Mouse (Mus musculus) myocyte (in vitro differentiated cells): ENCODE measurements around the gene Ccdc65. TPM values are rescaled to one million over a fixed set of nuclear protein-coding genes. Genes with fewer than 3 reads are reported as not detected.

Experiments
- H3K27me3 ChIP-seq: one replicate; pipeline ENCODE4 v1.6.1; 2011; ENCODE audit not compliant: control insufficient read depth, insufficient read depth, insufficient read length
- H3K36me3 ChIP-seq: one replicate; pipeline ENCODE4 v1.6.1; 2011; ENCODE audit not compliant: control insufficient read depth, insufficient read depth
- H3K4me2 ChIP-seq: one replicate; pipeline ENCODE4 v1.6.1; 2011; ENCODE audit warnings: low read depth, control low read depth
- H3K4me3 ChIP-seq: one replicate; pipeline ENCODE4 v1.5.1; 2011; ENCODE audit warnings: mild to moderate bottlenecking, control low read depth, moderate library complexity
- H3K79me2 ChIP-seq: one replicate; pipeline ENCODE4 v1.6.1; 2011; ENCODE audit not compliant: control insufficient read depth, insufficient read depth
- H3ac ChIP-seq: one replicate; pipeline ENCODE4 v1.6.1; 2011; ENCODE audit not compliant: control insufficient read depth, insufficient read length
- CEBPB ChIP-seq: IDR thresholded peaks from 2 replicates; pipeline ENCODE4 v1.6.1; 2011; ENCODE audit warnings: mild to moderate bottlenecking, moderate library complexity; ENCODE audit not compliant: poor library complexity, insufficient read depth, severe bottlenecking
- E2F4 ChIP-seq: IDR thresholded peaks from one replicate; pipeline ENCODE4 v1.6.1; 2011; ENCODE audit warnings: mild to moderate bottlenecking, control low read depth, moderate library complexity; ENCODE audit not compliant: insufficient read depth
- MAX ChIP-seq: IDR thresholded peaks from one replicate; pipeline ENCODE4 v1.6.1; 2011; ENCODE audit warnings: low read depth, mild to moderate bottlenecking, control low read depth
- MYOD1 ChIP-seq, 3 experiments: IDR thresholded peaks; one replicate each; pipeline ENCODE4 v1.6.1; 2011; ENCODE audit warnings: control low read depth in 2 of 3, low read depth in 2 of 3, mild to moderate bottlenecking in 2 of 3, moderate library complexity in 1 of 3; ENCODE audit not compliant: insufficient read length in 2 of 3, control insufficient read depth in 1 of 3
- MYOG ChIP-seq, 3 experiments: IDR thresholded peaks; one replicate each; pipeline ENCODE4 v1.6.1; 2011; ENCODE audit warnings: control low read depth in 2 of 3, low read depth in 2 of 3, mild to moderate bottlenecking in 2 of 3; ENCODE audit not compliant: insufficient read length in 2 of 3, control insufficient read depth in 1 of 3, insufficient read depth in 1 of 3
- POLR2A ChIP-seq: IDR thresholded peaks from one replicate; pipeline ENCODE4 v1.6.1; 2011; ENCODE audit warnings: low read depth, mild to moderate bottlenecking, control low read depth, moderate library complexity; ENCODE audit not compliant: insufficient read length
- POLR2AphosphoS2 ChIP-seq: IDR thresholded peaks from one replicate; pipeline ENCODE4 v1.6.1; 2011; ENCODE audit warnings: low read depth, control low read depth; ENCODE audit not compliant: insufficient read length
- REST ChIP-seq: IDR thresholded peaks from one replicate; pipeline ENCODE4 v1.6.1; 2011; ENCODE audit warnings: mild to moderate bottlenecking, control low read depth, moderate library complexity; ENCODE audit not compliant: insufficient read depth, insufficient read length
- SRF ChIP-seq: IDR thresholded peaks from one replicate; pipeline ENCODE4 v1.6.1; 2011; ENCODE audit warnings: low read depth; ENCODE audit not compliant: control insufficient read depth, insufficient read length
- TCF12 ChIP-seq: IDR thresholded peaks from one replicate; pipeline ENCODE4 v1.6.1; 2011; ENCODE audit warnings: mild to moderate bottlenecking, control low read depth; ENCODE audit not compliant: poor library complexity, insufficient read depth, severe bottlenecking
- TCF3 ChIP-seq: IDR thresholded peaks from one replicate; pipeline ENCODE4 v1.6.1; 2011; ENCODE audit warnings: low read depth, control low read depth; ENCODE audit not compliant: insufficient read length
- USF1 ChIP-seq: IDR thresholded peaks from one replicate; pipeline ENCODE4 v1.6.1; 2011; ENCODE audit warnings: low read depth, mild to moderate bottlenecking, control low read depth, moderate library complexity
- polyA plus RNA-seq: library from polyadenylated mRNA; unstranded; fragments of >200 nt; fragmentation: generic; extraction: Trizol; gene quantifications from one replicate; pipeline ENCODE4 v1.2.1, GENCODE M21; 2012; ENCODE audit warnings: missing spikeins

Ccdc65 gene
- polyA plus RNA-seq, 1 experiment = 2.4 TPM

DNA sequence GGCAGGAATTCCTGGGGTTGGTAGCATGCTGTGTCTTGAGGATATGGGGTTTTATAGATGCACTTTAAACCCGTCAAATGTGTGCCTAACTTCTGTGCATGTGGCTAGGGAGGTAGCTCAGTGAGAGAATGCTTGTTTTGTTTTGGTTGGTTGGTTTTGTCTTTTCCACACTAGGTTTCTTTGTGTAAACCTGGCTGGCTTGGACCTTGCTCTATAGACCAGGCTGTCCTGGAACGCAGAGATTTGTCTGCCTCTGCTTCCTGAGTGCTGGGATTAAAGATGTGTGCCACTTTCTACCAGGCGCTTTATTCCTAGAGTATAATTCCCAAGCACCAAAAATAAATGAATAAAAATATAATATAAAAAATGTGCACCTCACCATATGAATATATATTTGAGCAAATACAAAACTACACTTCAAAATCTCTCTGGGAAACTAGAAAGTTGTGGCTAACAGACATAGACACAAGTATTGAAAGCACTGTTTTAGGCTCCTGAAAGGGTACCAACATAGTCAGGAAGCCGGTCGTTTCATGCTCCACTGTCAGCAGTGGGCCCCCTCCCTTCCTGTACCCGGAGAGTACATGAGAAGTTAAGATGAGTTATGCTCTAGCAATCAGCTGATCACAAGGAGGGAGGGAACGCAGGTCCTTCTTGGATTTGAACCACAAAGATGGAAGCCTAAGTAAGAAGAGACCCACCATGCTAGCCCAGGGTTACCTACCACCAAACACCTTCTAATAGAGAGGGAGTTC is 22.0 kb downstream of the Ccdc65 start:
- no peaks in the 10 kb centered on the region for H3K27me3 ChIP-seq
- H3K36me3 ChIP-seq = peaks cover 3% of the 10 kb centered on the region
- no peak for TF ChIP-seq E2F4
- no peak for TF ChIP-seq MYOG (IDR thresholded peaks at IDR 0.05; ENCODE audit: control insufficient read depth in 1 of 3, insufficient read depth in 1 of 3, insufficient read length in 2 of 3, low read depth in 2 of 3)
- TF ChIP-seq MYOD1 (IDR thresholded peaks at IDR 0.05; ENCODE audit: control insufficient read depth in 1 of 3, insufficient read length in 2 of 3, low read depth in 2 of 3) = no peak
- no peak for TF ChIP-seq REST
- no peak for TF ChIP-seq SRF
- no peak for TF ChIP-seq POLR2A
- TF ChIP-seq CEBPB = no peak
- TF ChIP-seq POLR2AphosphoS2 = no peak
- TF ChIP-seq TCF12 = no peak
- TF ChIP-seq TCF3 = no peak
- no peak for TF ChIP-seq USF1
- TF ChIP-seq MAX = no peak
- H3K4me3 ChIP-seq = no peak overlapping the region
- no peak overlapping the region for H3ac ChIP-seq
- no peaks in the 10 kb centered on the region for H3K79me2 ChIP-seq
- H3K4me2 ChIP-seq = no peak overlapping the region

DNA sequence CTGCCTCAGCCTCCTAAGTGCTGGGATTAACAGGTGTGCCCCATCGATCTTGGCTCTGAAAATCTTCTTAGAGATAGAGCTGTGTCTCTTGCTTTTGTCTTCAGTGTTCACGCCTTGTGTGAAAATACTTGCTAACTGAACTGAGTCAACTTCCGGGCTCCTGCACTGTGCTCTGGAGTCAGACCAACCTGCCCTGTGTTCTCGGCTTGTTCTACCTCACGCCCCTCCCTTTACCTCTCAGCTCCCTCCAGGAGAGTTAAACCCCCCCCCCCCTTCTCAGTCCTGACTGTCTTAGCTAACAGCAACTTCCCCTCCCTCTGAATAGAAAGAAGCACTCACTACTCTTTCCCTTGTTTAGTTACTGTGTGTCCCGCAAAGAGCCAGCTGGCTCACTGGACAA is 22.8 kb downstream of the Ccdc65 start:
- no peak overlapping the region for H3K4me2 ChIP-seq
- no peak overlapping the region for H3K4me3 ChIP-seq
- TF ChIP-seq USF1 (no peak), POLR2AphosphoS2 (no peak), SRF (no peak), MYOG (IDR thresholded peaks at IDR 0.05; ENCODE audit: control insufficient read depth in 1 of 3, insufficient read depth in 1 of 3, insufficient read length in 2 of 3, low read depth in 2 of 3) (no peak), CEBPB (no peak), MYOD1 (IDR thresholded peaks at IDR 0.05; ENCODE audit: control insufficient read depth in 1 of 3, insufficient read length in 2 of 3, low read depth in 2 of 3) (no peak), REST (no peak), TCF3 (no peak), E2F4 (no peak), MAX (no peak), POLR2A (no peak), TCF12 (no peak)
- no peaks in the 10 kb centered on the region for H3K27me3 ChIP-seq
- H3K36me3 ChIP-seq = peaks cover 11% of the 10 kb centered on the region
- H3K79me2 ChIP-seq = no peaks in the 10 kb centered on the region
- H3ac ChIP-seq = no peak overlapping the region

GRCm38 (mm10) chr15:98732006-98732531 is 24.1 kb downstream of the Ccdc65 start:
- H3ac ChIP-seq = no peak overlapping the region
- TF ChIP-seq POLR2A (no peak), REST (no peak), SRF (no peak), MYOG (IDR thresholded peaks at IDR 0.05; ENCODE audit: control insufficient read depth in 1 of 3, insufficient read depth in 1 of 3, insufficient read length in 2 of 3, low read depth in 2 of 3) (peak in 1 of 3 experiments; percentile 72), POLR2AphosphoS2 (peak; percentile 50), USF1 (no peak), MYOD1 (IDR thresholded peaks at IDR 0.05; ENCODE audit: control insufficient read depth in 1 of 3, insufficient read length in 2 of 3, low read depth in 2 of 3) (peak in 2 of 3 experiments; percentile 49 to 59), E2F4 (no peak), CEBPB (no peak)
- H3K27me3 ChIP-seq = no peaks in the 10 kb centered on the region
- H3K4me2 ChIP-seq = no peak overlapping the region
- H3K4me3 ChIP-seq = no peak overlapping the region
- H3K36me3 ChIP-seq = peaks cover 23% of the 10 kb centered on the region
- no peaks in the 10 kb centered on the region for H3K79me2 ChIP-seq

DNA sequence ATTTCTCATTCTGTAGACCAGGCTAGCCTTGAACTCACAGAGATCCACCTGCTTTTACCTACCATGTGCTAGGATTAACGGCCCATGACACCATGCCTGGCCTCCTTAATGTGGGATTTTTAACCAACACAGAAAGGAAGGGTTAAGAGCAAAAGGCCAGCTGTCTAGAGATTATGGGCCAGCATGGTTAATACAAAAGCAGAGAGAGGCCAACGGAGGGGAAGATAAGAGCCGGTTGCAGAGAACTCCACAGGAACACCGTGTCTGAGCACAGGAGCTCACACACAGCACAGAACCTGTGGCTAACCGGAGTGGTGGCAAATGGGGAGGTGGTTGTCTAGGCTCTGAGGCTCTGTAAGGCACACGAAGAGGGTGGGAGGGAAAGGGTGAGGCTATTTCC is 25.4 kb downstream of the Ccdc65 start:
- TF ChIP-seq USF1 (no peak), MYOD1 (IDR thresholded peaks at IDR 0.05; ENCODE audit: control insufficient read depth in 1 of 3, insufficient read length in 2 of 3, low read depth in 2 of 3) (no peak), MAX (no peak), REST (no peak), POLR2A (no peak), MYOG (IDR thresholded peaks at IDR 0.05; ENCODE audit: control insufficient read depth in 1 of 3, insufficient read depth in 1 of 3, insufficient read length in 2 of 3, low read depth in 2 of 3) (no peak), SRF (no peak), E2F4 (no peak), POLR2AphosphoS2 (no peak), TCF3 (no peak), TCF12 (no peak), CEBPB (no peak)
- Histone ChIP-seq H3K4me2 (no peak overlapping the region), H3K36me3 (peaks cover 34% of the 10 kb centered on the region), H3K4me3 (no peak overlapping the region), H3K27me3 (no peaks in the 10 kb centered on the region), H3ac (no peak overlapping the region), H3K79me2 (no peaks in the 10 kb centered on the region)
